Mouse (Mus musculus): Measurements from ENCODE around the gene Rnf151. TPM values are rescaled to one million over a fixed set of nuclear protein-coding genes. Genes with fewer than 3 reads are reported as not detected.

The Rnf151 gene
- polyA plus RNA-seq, 1 experiment from 2014 or later, result not detected

DNA sequence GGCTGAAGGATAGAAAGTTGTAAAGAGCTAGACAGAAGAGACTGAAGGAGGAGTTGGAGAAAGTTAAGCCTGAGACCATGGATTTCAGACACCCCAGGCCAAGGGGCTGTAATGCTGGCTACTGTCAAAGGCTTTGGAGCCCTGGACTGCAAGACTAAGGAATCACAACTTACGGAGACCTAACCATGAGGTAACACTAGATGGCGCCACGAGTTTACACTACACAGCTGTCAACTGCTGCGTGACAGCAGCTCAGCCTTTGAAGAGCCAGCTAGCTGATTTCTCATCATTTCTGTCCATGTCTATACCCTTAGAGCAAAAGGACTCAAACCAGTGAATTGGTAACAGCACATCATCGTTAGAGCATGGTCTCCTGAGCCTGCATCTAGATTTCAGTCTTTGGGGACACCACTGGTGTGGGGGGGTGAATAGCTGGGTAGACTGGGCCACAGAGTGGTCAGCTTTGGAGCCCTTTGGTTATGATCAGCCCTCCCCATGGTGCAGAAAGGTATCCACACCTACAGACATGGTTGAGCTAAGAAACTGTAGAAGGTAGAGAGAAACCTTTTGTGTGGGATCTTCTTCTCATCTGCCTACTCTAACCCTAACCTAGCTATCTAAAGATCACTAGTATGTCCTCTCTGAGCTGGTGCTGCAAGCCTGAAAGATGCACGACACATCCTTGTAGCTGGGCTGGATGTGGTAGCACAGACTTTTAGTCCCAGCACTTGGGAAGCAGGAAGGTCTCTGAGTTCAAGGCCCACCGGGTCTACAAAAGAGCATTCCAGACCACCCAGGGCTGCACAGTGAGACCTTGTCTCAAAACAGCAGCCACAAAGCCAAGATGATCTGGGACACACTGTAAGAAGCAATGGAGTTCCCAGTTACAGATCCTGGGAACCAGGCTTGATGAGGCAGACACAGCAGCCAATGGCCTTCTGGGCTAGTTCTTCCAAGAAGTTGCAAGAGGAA is 27.9 kb upstream of the Rnf151 start:
- H3K4me2 ChIP-seq (ENCODE audit: low read depth, low read length), result no peak overlapping the region
- H3K9me3 ChIP-seq (ENCODE audit: control insufficient read depth, low read length), result no peaks in the 10 kb centered on the region
- no peak overlapping the region for H3K27ac ChIP-seq (ENCODE audit: low read depth, low read length)
- no peaks in the 10 kb centered on the region for H3K4me1 ChIP-seq (ENCODE audit: control insufficient read depth, insufficient read depth, low read length)
- 18% methylated on average over 7 of the region's 7 CpGs for WGBS
- H3K4me3 ChIP-seq (ENCODE audit: low read depth, low read length), result no peak overlapping the region
- H3K36me3 ChIP-seq (ENCODE audit: control insufficient read depth, insufficient read depth, low read length), result no peaks in the 10 kb centered on the region
- no peak overlapping the region for H3K9ac ChIP-seq (replicated peaks; ENCODE audit: low read depth, low read length)
- ATAC-seq (ENCODE audit: low read depth), result peak; percentile 90
- H3K27me3 ChIP-seq (ENCODE audit: control insufficient read depth, insufficient read depth, low read length), result peaks cover 10% of the 10 kb centered on the region

GRCm38 (mm10) chr17:24744381-24744780 is 26.5 kb upstream of the Rnf151 start:
- no peak for ATAC-seq (ENCODE audit: low read depth)
- 78% methylated on average over 3 of the region's 3 CpGs for WGBS
- H3K4me3 ChIP-seq (ENCODE audit: low read depth, low read length), result no peak overlapping the region
- no peaks in the 10 kb centered on the region for H3K36me3 ChIP-seq (ENCODE audit: control insufficient read depth, insufficient read depth, low read length)
- H3K9ac ChIP-seq (replicated peaks; ENCODE audit: low read depth, low read length), result no peak overlapping the region
- H3K27me3 ChIP-seq (ENCODE audit: control insufficient read depth, insufficient read depth, low read length), result no peaks in the 10 kb centered on the region
- H3K27ac ChIP-seq (ENCODE audit: low read depth, low read length), result no peak overlapping the region
- no peak overlapping the region for H3K4me2 ChIP-seq (ENCODE audit: low read depth, low read length)
- no peaks in the 10 kb centered on the region for H3K9me3 ChIP-seq (ENCODE audit: control insufficient read depth, low read length)
- H3K4me1 ChIP-seq (ENCODE audit: control insufficient read depth, insufficient read depth, low read length), result no peaks in the 10 kb centered on the region

GRCm38 (mm10) chr17:24743896-24744295 is 26.0 kb upstream of the Rnf151 start:
- H3K9me3 ChIP-seq (ENCODE audit: control insufficient read depth, low read length), result no peaks in the 10 kb centered on the region
- H3K9ac ChIP-seq (replicated peaks; ENCODE audit: low read depth, low read length), result no peak overlapping the region
- no peaks in the 10 kb centered on the region for H3K36me3 ChIP-seq (ENCODE audit: control insufficient read depth, insufficient read depth, low read length)
- H3K27ac ChIP-seq (ENCODE audit: low read depth, low read length), result no peak overlapping the region
- H3K4me2 ChIP-seq (ENCODE audit: low read depth, low read length), result no peak overlapping the region
- H3K27me3 ChIP-seq (ENCODE audit: control insufficient read depth, insufficient read depth, low read length), result no peaks in the 10 kb centered on the region
- no peak overlapping the region for H3K4me3 ChIP-seq (ENCODE audit: low read depth, low read length)
- 72% methylated on average over 5 of the region's 5 CpGs for WGBS
- ATAC-seq (ENCODE audit: low read depth), result no peak
- no peaks in the 10 kb centered on the region for H3K4me1 ChIP-seq (ENCODE audit: control insufficient read depth, insufficient read depth, low read length)

- Histone ChIP-seq H3K27me3 (ENCODE audit: control insufficient read depth, insufficient read depth, low read length) (no peaks in the 10 kb centered on the region), H3K27ac (ENCODE audit: low read depth, low read length) (no peak overlapping the region), H3K36me3 (ENCODE audit: control insufficient read depth, insufficient read depth, low read length) (no peaks in the 10 kb centered on the region), H3K4me3 (ENCODE audit: low read depth, low read length) (no peak overlapping the region), H3K4me1 (ENCODE audit: control insufficient read depth, insufficient read depth, low read length) (no peaks in the 10 kb centered on the region), H3K4me2 (ENCODE audit: low read depth, low read length) (no peak overlapping the region), H3K9me3 (ENCODE audit: control insufficient read depth, low read length) (no peaks in the 10 kb centered on the region), H3K9ac (replicated peaks; ENCODE audit: low read depth, low read length) (no peak overlapping the region)
- WGBS, result 82% methylated on average over 8 of the region's 8 CpGs
- ATAC-seq (ENCODE audit: low read depth), result no peak
These were observed 24.4 kb upstream of the Rnf151 start for GRCm38 (mm10) chr17:24742307-24742706.

DNA sequence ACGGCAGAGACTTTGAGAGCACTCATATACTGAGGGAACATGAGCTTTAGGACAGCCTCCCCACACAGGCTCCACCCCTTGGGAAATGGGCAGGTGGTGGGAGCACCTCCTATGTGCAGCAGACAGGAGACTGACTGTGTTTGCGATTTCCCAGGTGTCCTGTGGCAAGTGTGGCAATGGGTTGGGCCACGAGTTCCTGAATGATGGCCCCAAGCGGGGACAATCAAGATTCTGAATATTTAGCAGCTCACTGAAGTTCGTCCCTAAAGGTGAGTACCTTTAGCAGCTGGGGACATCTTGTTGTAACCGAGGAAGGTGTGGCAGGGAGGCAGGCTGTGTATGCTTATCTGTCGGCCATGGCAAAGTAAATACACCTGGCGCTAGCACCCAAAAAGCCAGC is 22.1 kb upstream of the Rnf151 start:
- Histone ChIP-seq H3K27me3 (ENCODE audit: control insufficient read depth, insufficient read depth, low read length) (no peaks in the 10 kb centered on the region), H3K27ac (ENCODE audit: low read depth, low read length) (no peak overlapping the region), H3K4me2 (ENCODE audit: low read depth, low read length) (no peak overlapping the region), H3K4me1 (ENCODE audit: control insufficient read depth, insufficient read depth, low read length) (peaks cover 5% of the 10 kb centered on the region; the same call in 1 of the 2 replicates), H3K9ac (replicated peaks; ENCODE audit: low read depth, low read length) (no peak overlapping the region), H3K4me3 (ENCODE audit: low read depth, low read length) (no peak overlapping the region), H3K36me3 (ENCODE audit: control insufficient read depth, insufficient read depth, low read length) (no peaks in the 10 kb centered on the region), H3K9me3 (ENCODE audit: control insufficient read depth, low read length) (no peaks in the 10 kb centered on the region)
- WGBS, result 83% methylated on average over 8 of the region's 8 CpGs
- ATAC-seq (ENCODE audit: low read depth), result no peak

GRCm38 (mm10) chr17:24738238-24738637 is 20.4 kb upstream of the Rnf151 start:
- no peak for ATAC-seq (ENCODE audit: low read depth)
- Histone ChIP-seq H3K9me3 (ENCODE audit: control insufficient read depth, low read length) (no peaks in the 10 kb centered on the region), H3K4me1 (ENCODE audit: control insufficient read depth, insufficient read depth, low read length) (peaks cover 5% of the 10 kb centered on the region; the same call in 1 of the 2 replicates), H3K27ac (ENCODE audit: low read depth, low read length) (no peak overlapping the region), H3K36me3 (ENCODE audit: control insufficient read depth, insufficient read depth, low read length) (no peaks in the 10 kb centered on the region), H3K4me3 (ENCODE audit: low read depth, low read length) (no peak overlapping the region), H3K27me3 (ENCODE audit: control insufficient read depth, insufficient read depth, low read length) (no peaks in the 10 kb centered on the region), H3K9ac (replicated peaks; ENCODE audit: low read depth, low read length) (no peak overlapping the region), H3K4me2 (ENCODE audit: low read depth, low read length) (no peak overlapping the region)
- WGBS, result 85% methylated on average over 4 of the region's 4 CpGs

DNA sequence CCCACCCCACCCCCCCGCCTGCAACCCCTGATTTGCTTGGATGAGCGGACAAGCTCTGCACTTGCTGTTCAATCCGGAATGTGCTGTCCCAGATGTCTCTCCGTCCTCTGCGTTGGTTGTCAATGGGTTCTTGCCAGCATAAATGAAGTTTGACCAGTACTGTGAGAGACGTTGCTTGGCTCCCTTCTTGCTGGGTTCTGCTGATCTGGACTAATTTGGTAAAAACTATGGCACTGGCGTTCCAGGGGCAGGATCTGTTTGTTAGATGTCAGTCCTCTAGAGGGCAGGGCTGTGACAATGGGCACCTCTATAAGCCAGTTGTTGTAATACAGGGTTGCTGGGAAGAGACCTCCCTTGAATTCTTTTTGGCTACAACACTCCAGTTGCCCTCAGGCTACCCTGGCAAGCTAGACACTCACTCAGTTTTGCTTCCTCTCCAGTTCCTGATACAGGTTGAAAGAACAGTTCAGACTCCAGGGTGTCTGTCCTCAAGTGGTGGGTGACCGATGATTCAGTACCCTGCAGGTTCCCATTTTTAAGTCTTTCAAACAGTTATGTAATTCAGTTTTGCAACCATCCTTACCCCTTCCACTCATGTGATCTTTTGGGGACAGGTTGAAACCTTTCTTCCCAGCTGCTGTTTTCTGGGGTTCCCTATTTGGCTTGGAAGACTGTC is 19.4 kb upstream of the Rnf151 start:
- no peaks in the 10 kb centered on the region for H3K36me3 ChIP-seq (ENCODE audit: control insufficient read depth, insufficient read depth, low read length)
- no peak overlapping the region for H3K27ac ChIP-seq (ENCODE audit: low read depth, low read length)
- 25% methylated on average over 8 of the region's 8 CpGs for WGBS
- no peak for ATAC-seq (ENCODE audit: low read depth)
- H3K9ac ChIP-seq (replicated peaks; ENCODE audit: low read depth, low read length), result no peak overlapping the region
- H3K9me3 ChIP-seq (ENCODE audit: control insufficient read depth, low read length), result no peaks in the 10 kb centered on the region
- H3K4me1 ChIP-seq (ENCODE audit: control insufficient read depth, insufficient read depth, low read length), result peaks cover 5% of the 10 kb centered on the region; the same call in 1 of the 2 replicates
- H3K27me3 ChIP-seq (ENCODE audit: control insufficient read depth, insufficient read depth, low read length), result no peaks in the 10 kb centered on the region
- H3K4me3 ChIP-seq (ENCODE audit: low read depth, low read length), result peak overlapping the region; percentile 41
- peak overlapping the region; percentile 47 for H3K4me2 ChIP-seq (ENCODE audit: low read depth, low read length)

GRCm38 (mm10) chr17:24736330-24737051 is 18.6 kb upstream of the Rnf151 start, which contains the start of gene Msrb1:
Gene Msrb1 (plus strand): TSS chr17:24736642.
- peak within 1 kb of the TSS; percentile 60; the same call in 1 of the 2 replicates for H3K27ac ChIP-seq (ENCODE audit: low read depth, low read length)
- H3K36me3 ChIP-seq (ENCODE audit: control insufficient read depth, insufficient read depth, low read length), result no peaks in the 10 kb centered on the region
- WGBS, result 2% methylated on average over 29 of the region's 29 CpGs
- H3K4me1 ChIP-seq (ENCODE audit: control insufficient read depth, insufficient read depth, low read length), result peaks cover 5% of the 10 kb centered on the region; the same call in 1 of the 2 replicates
- H3K27me3 ChIP-seq (ENCODE audit: control insufficient read depth, insufficient read depth, low read length), result no peaks in the 10 kb centered on the region
- ATAC-seq (ENCODE audit: low read depth), result peak; percentile 95
- H3K4me3 ChIP-seq (ENCODE audit: low read depth, low read length), result peak within 1 kb of the TSS; percentile 41
- no peaks in the 10 kb centered on the region for H3K9me3 ChIP-seq (ENCODE audit: control insufficient read depth, low read length)
- H3K9ac ChIP-seq (replicated peaks; ENCODE audit: low read depth, low read length), result peak within 1 kb of the TSS; percentile 41; the same call in 1 of the 2 replicates
- H3K4me2 ChIP-seq (ENCODE audit: low read depth, low read length), result peak within 1 kb of the TSS; percentile 47
